13 mouse cellular contexts compared by ENCODE assay signal in the genomic region with DNA sequence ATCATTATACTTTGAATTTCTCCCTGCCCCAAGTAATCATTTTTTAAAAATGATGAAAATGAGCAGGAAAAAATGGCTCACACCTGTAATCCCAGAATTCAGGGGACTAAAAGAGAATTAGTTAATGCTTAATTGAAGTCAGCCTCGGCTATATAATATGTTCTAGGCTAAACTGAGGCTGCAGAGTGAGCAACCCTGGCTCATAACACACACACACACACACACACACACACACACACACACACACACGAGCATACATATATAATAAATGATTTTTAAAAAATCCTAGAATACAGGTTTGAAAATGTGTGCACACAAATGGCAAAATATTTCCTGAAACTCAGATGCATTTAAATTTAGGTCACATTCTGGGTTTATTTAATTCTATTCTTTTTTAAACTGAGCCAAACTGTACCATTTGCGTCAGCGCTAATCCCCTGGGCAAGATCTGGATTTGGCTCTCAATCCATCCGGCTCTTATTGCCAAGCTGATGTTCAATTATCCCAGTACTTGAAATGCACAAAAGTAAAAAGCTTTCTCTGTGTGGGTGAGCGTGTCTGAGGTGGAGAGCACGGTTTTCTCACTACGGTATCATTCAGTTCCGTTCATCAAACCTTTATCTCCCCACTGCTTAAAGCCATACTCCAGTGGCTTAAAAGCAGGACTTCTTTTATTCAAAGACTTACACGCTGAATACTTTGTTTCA. TPM values are rescaled to one million over a fixed set of nuclear protein-coding genes. Genes with fewer than 3 reads are reported as not detected.
DNase-seq lines count a peak whose midpoint lies in the region; ATAC-seq and TF ChIP-seq lines count a peak whose summit lies in the region.
"Had no signal": no experiment of that assay in that cellular context is flagged by ENCODE, and none has a peak within 500 bp of the region (broad histone marks: within the 10 kb centered on the region; RNA-seq: fewer than 3 reads in every experiment).

No protein-coding gene starts in this region.

- 16% methylated on average over 10 of the region's 10 CpGs for WGBS in cerebellum, adult 2 months
- 53% methylated on average over 10 of the region's 10 CpGs for WGBS in hindbrain, embryonic 14.5 days
- 82% methylated on average over 10 of the region's 10 CpGs for WGBS in hindbrain, embryonic 10.5 days
- WGBS in midbrain, embryonic 12.5 days = 49% methylated on average over 10 of the region's 10 CpGs

- no peak overlapping the region for H3K4me2 ChIP-seq in hindbrain, embryonic 14.5 days (replicated peaks)
- no peak overlapping the region for H3K4me2 ChIP-seq in midbrain, embryonic 12.5 days (replicated peaks)

- no peak for TF ChIP-seq CTCF in cerebellum, adult 2 months (IDR thresholded peaks at IDR 0.05; ENCODE audit: borderline replicate concordance, insufficient read depth, low read depth, low read length)
- no peak for TF ChIP-seq CTCF in brain, embryonic 14.5 days (IDR thresholded peaks at IDR 0.05; ENCODE audit: borderline replicate concordance, extremely low read depth, insufficient read depth, insufficient read length)

- H3K9me3 ChIP-seq in hindbrain, embryonic 14.5 days (ENCODE audit: control insufficient read depth, low read length) = no peaks in the 10 kb centered on the region
- H3K9me3 ChIP-seq in hindbrain, embryonic 10.5 days = no peaks in the 10 kb centered on the region
- no peaks in the 10 kb centered on the region for H3K9me3 ChIP-seq in midbrain, embryonic 12.5 days

- peak; percentile 14 to 51 for DNase-seq in cerebellum, adult 2 months
- DNase-seq in cerebellum, adult 11-12 months = no peak
- DNase-seq in hindbrain, embryonic 14.5 days (ENCODE audit: low spot score) = no peak
- no peak for DNase-seq in hindbrain, embryonic 10.5 days (ENCODE audit: low spot score)
- DNase-seq in brain, embryonic 14.5 days (ENCODE audit: low read depth) = peak; percentile 95
- no peak for DNase-seq in thymus, postnatal 25 days
- DNase-seq in ovary, postnatal 36 days (ENCODE audit: low spot score) = no peak
- DNase-seq: adrenal gland, adult 8-10 months; kidney, postnatal 4 days; lung, postnatal 4 days had no signal

- H3K4me1 ChIP-seq in cerebellum, adult 2 months (ENCODE audit: control insufficient read depth, insufficient read depth, low read length) = 0 out of 2 replicates have a peak, but pooled peaks cover 5% of the 10 kb centered on the region
- no peaks in the 10 kb centered on the region; the same call in 1 of the 2 replicates for H3K4me1 ChIP-seq in hindbrain, embryonic 14.5 days (replicated peaks; ENCODE audit: control insufficient read depth, insufficient read depth, low read length)
- peaks cover 5% of the 10 kb centered on the region for H3K4me1 ChIP-seq in hindbrain, embryonic 10.5 days (replicated peaks)
- H3K4me1 ChIP-seq in midbrain, embryonic 12.5 days = peaks cover 8% of the 10 kb centered on the region

- H3K36me3 ChIP-seq in hindbrain, embryonic 14.5 days (replicated peaks; ENCODE audit: control insufficient read depth, insufficient read depth) = no peaks in the 10 kb centered on the region
- H3K36me3 ChIP-seq in hindbrain, embryonic 10.5 days = no peaks in the 10 kb centered on the region
- no peaks in the 10 kb centered on the region for H3K36me3 ChIP-seq in midbrain, embryonic 12.5 days

- H3K9ac ChIP-seq in hindbrain, embryonic 14.5 days = no peak overlapping the region
- H3K9ac ChIP-seq in midbrain, embryonic 12.5 days (replicated peaks) = no peak overlapping the region

- no peaks in the 10 kb centered on the region for H3K27me3 ChIP-seq in cerebellum, adult 2 months (ENCODE audit: control insufficient read depth, insufficient read depth, low read length)
- no peaks in the 10 kb centered on the region for H3K27me3 ChIP-seq in hindbrain, embryonic 14.5 days (ENCODE audit: control insufficient read depth, insufficient read depth, low read length)
- H3K27me3 ChIP-seq in hindbrain, embryonic 10.5 days (ENCODE audit: insufficient read depth, poor library complexity, severe bottlenecking) = no peaks in the 10 kb centered on the region
- H3K27me3 ChIP-seq in midbrain, embryonic 12.5 days = no peaks in the 10 kb centered on the region

- H3K27ac ChIP-seq in cerebellum, adult 2 months (ENCODE audit: insufficient read depth, low read length) = no peak overlapping the region
- H3K27ac ChIP-seq in hindbrain, embryonic 14.5 days = no peak overlapping the region
- H3K27ac ChIP-seq in hindbrain, embryonic 10.5 days = no peak overlapping the region
- no peak overlapping the region for H3K27ac ChIP-seq in midbrain, embryonic 12.5 days (replicated peaks)

- peak; percentile 62; the same call in 1 of the 2 replicates for ATAC-seq in hindbrain, embryonic 14.5 days (ENCODE audit: low FRiP score)
- ATAC-seq in midbrain, embryonic 12.5 days (ENCODE audit: low FRiP score, low read depth) = peak; percentile 65; the same call in 1 of the 2 replicates

- no peak overlapping the region for H3K4me3 ChIP-seq in cerebellum, adult 2 months (replicated peaks; ENCODE audit: insufficient read depth, low read depth, low read length)
- no peak overlapping the region for H3K4me3 ChIP-seq in hindbrain, embryonic 14.5 days (replicated peaks; ENCODE audit: low read length)
- no peak overlapping the region for H3K4me3 ChIP-seq in hindbrain, embryonic 10.5 days
- no peak overlapping the region for H3K4me3 ChIP-seq in midbrain, embryonic 12.5 days

- no peak for TF ChIP-seq POLR2A in cerebellum, adult 2 months (IDR thresholded peaks at IDR 0.05; ENCODE audit: borderline replicate concordance, insufficient read depth, low read length)
- no peak for TF ChIP-seq POLR2A in brain, embryonic 14.5 days (IDR thresholded peaks at IDR 0.05; ENCODE audit: borderline replicate concordance, extremely low read depth, insufficient read depth, insufficient read length, poor library complexity, severe bottlenecking)

RNA-seq across cellular contexts. Expression of a gene that starts 43.8 kb away (rescaled TPM):
- polyA plus RNA-seq in cerebellum, adult 2 months (2012; rRNA removed) = 32.1 and 34.5 TPM in 2 replicates
- 22.5 and 23.5 TPM in 2 replicates for polyA plus RNA-seq in hindbrain, embryonic 14.5 days (2014; fragmentation: Nextera tagmentation; extraction: Ambion mirVana)
- polyA plus RNA-seq in hindbrain, embryonic 10.5 days (2016; fragmentation: Nextera tagmentation; extraction: Ambion mirVana) = 0.68 and 2.6 TPM in 2 replicates
- 9.2 and 11.8 TPM in 2 replicates for polyA plus RNA-seq in brain, embryonic 14.5 days (2012; rRNA removed)
- polyA plus RNA-seq in midbrain, embryonic 12.5 days (2016; fragmentation: Nextera tagmentation; extraction: Ambion mirVana) = 2.5 and 2.9 TPM in 2 replicates
- polyA plus RNA-seq: liver, adult 2 months; stomach, embryonic 14.5 days had no signal

Comparison
In these comparisons a context has a peak if more than half of its experiments do, and no peak if none do; other contexts are left out.
1. DNase-seq: peak in cerebellum, adult 2 months (2 of 2) and brain, embryonic 14.5 days (single experiment); none in cerebellum, adult 11-12 months (single experiment), hindbrain, embryonic 14.5 days (single experiment), hindbrain, embryonic 10.5 days (single experiment), thymus, postnatal 25 days (single experiment) and ovary, postnatal 36 days (single experiment).